Mouse (Mus musculus) stomach, embryonic 15.5 days (tissue): Measurements from ENCODE around the gene Rgr. TPM values are rescaled to one million over a fixed set of nuclear protein-coding genes. Genes with fewer than 3 reads are reported as not detected.

Experiments
- ATAC-seq: fragments of 200-750 bp; cut with Nextera tagmentation; 2 replicates; pipeline ENCODE4 v1.8.0; 2017; ENCODE audit warnings: low read depth, moderate number of reproducible peaks, moderate TSS enrichment; ENCODE audit not compliant: insufficient read depth, low FRiP score
- H3K27ac ChIP-seq: fragments of 300-500 bp; sonication (generic); 2 replicates; pipeline ENCODE4 v1.5.1; 2015; ENCODE audit warnings: mild to moderate bottlenecking, inconsistent platforms
- H3K27me3 ChIP-seq: fragments of 300-500 bp; sonication (generic); replicated peaks from 2 replicates; pipeline ENCODE4 v1.6.1; 2015; ENCODE audit warnings: inconsistent platforms
- H3K36me3 ChIP-seq: fragments of 300-500 bp; sonication (generic); 2 replicates; pipeline ENCODE4 v1.6.1; 2015; ENCODE audit warnings: inconsistent platforms
- H3K4me1 ChIP-seq: fragments of 300-500 bp; sonication (generic); 2 replicates; pipeline ENCODE4 v1.6.1; 2015; ENCODE audit warnings: inconsistent platforms
- H3K4me2 ChIP-seq: fragments of 300-500 bp; sonication (generic); 2 replicates; pipeline ENCODE4 v1.6.1; 2015; ENCODE audit warnings: mild to moderate bottlenecking, inconsistent platforms
- H3K4me3 ChIP-seq: fragments of 300-500 bp; sonication (generic); replicated peaks from 2 replicates; pipeline ENCODE4 v1.5.1; 2015; ENCODE audit warnings: inconsistent platforms
- H3K9ac ChIP-seq: fragments of 300-500 bp; sonication (generic); 2 replicates; pipeline ENCODE4 v1.6.1; 2015; ENCODE audit warnings: inconsistent platforms
- H3K9me3 ChIP-seq: fragments of 300-500 bp; sonication (generic); 2 replicates; pipeline ENCODE4 v1.6.1; 2016; ENCODE audit warnings: inconsistent platforms
- WGBS: fragments of 180-500 bp; shearing (Covaris S2); methylation state at CpG from one replicate; pipeline ENCODE4 v1.1.7; 2015; 5-methylcytosine and 5-hydroxymethylcytosine counted together
- polyA plus RNA-seq: library from polyadenylated mRNA; unstranded; fragments of >200 nt; fragmentation: Nextera tagmentation; extraction: Ambion mirVana; gene quantifications from 2 replicates; pipeline ENCODE4 v1.2.1, GENCODE M21; 2015

The Rgr gene
- polyA plus RNA-seq, 1 experiment from 2014 or later = not detected

DNA sequence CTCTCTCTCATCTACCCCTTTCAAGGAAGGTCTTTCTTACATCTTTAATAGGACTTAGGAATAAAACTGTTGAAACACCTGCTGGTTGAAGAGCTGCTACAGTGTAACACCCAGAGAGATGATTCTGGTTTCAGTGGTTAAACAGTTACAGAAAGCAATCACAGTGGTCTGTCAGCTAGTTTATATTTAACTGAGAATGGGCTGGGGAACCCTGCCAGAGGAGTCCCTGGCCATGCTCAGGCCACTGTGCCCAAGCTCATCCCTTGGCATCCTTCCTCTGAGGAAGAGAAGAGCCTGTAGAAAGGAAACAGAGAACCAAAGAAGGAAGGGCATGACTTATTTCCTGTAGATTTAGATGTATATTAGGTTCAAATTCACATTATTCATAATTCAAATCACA lies 59.0 kb downstream of the Rgr start:
- H3K36me3 ChIP-seq = no peaks in the 10 kb centered on the region

DNA sequence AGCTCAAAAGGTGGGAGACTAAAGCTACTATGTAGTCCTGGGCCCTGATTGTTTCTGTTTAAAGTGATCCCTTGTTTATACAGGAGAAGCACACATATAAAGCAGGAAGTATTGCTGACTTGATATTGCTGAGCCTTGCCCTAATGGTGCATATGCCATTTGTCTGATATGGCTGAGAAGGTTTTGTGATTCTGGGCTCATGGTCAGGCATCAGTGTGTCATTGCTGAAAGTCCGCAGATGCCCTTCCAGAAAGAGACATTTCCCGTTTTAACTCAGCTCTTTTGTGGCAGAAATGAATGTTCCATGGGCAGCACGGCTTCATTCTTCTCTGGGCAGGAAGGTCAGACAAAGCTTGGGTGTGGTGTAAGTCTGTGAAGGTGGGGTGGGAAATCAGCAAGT lies 63.1 kb downstream of the Rgr start:
- Histone ChIP-seq H3K9ac (no peak overlapping the region), H3K27ac (no peak overlapping the region), H3K9me3 (no peaks in the 10 kb centered on the region), H3K4me3 (no peak overlapping the region), H3K27me3 (no peaks in the 10 kb centered on the region), H3K36me3 (no peaks in the 10 kb centered on the region), H3K4me2 (no peak overlapping the region), H3K4me1 (no peaks in the 10 kb centered on the region)
- WGBS = 61% methylated on average over 3 of the region's 3 CpGs
- no peak for ATAC-seq

More for the DNA sequence above, 59.0 kb downstream of the Rgr start:
- Histone ChIP-seq H3K27me3 (no peaks in the 10 kb centered on the region), H3K4me1 (no peaks in the 10 kb centered on the region), H3K27ac (no peak overlapping the region), H3K4me2 (no peak overlapping the region), H3K9ac (no peak overlapping the region), H3K9me3 (no peaks in the 10 kb centered on the region), H3K4me3 (no peak overlapping the region)
- no peak for ATAC-seq

Other genes starting within 250 kb of the Rgr start
- gene Ccser2, start 80.2 kb downstream of the Rgr start, polyA plus RNA-seq = 26.7 and 32.1 TPM in 2 replicates
- not detected in 2 replicates for gene Lrit1, start 5.9 kb upstream of the Rgr start, polyA plus RNA-seq
- not detected in 2 replicates for gene Lrit2, start 19.0 kb upstream of the Rgr start, polyA plus RNA-seq
- 0.18 and 0.32 TPM in 2 replicates for gene Cdhr1, start 49.4 kb upstream of the Rgr start, polyA plus RNA-seq
- gene 2610528A11Rik, start 65.1 kb upstream of the Rgr start, polyA plus RNA-seq = 8.6 and 12.5 TPM in 2 replicates
- gene Ghitm, start 86.3 kb upstream of the Rgr start, polyA plus RNA-seq = 221 and 233 TPM in 2 replicates